Mouse (Mus musculus) stomach, embryonic 15.5 days (tissue): ENCODE results near the gene Ccp110. TPM values are rescaled to one million over a fixed set of nuclear protein-coding genes. Genes with fewer than 3 reads are reported as not detected.

Experiments
- ATAC-seq: fragments of 200-750 bp; cut with Nextera tagmentation; 2 replicates; pipeline ENCODE4 v1.8.0; 2017; ENCODE audit warnings: low read depth, moderate number of reproducible peaks, moderate TSS enrichment; ENCODE audit not compliant: insufficient read depth, low FRiP score
- H3K27ac ChIP-seq: fragments of 300-500 bp; sonication (generic); 2 replicates; pipeline ENCODE4 v1.5.1; 2015; ENCODE audit warnings: mild to moderate bottlenecking, inconsistent platforms
- H3K27me3 ChIP-seq: fragments of 300-500 bp; sonication (generic); replicated peaks from 2 replicates; pipeline ENCODE4 v1.6.1; 2015; ENCODE audit warnings: inconsistent platforms
- H3K36me3 ChIP-seq: fragments of 300-500 bp; sonication (generic); 2 replicates; pipeline ENCODE4 v1.6.1; 2015; ENCODE audit warnings: inconsistent platforms
- H3K4me1 ChIP-seq: fragments of 300-500 bp; sonication (generic); 2 replicates; pipeline ENCODE4 v1.6.1; 2015; ENCODE audit warnings: inconsistent platforms
- H3K4me2 ChIP-seq: fragments of 300-500 bp; sonication (generic); 2 replicates; pipeline ENCODE4 v1.6.1; 2015; ENCODE audit warnings: mild to moderate bottlenecking, inconsistent platforms
- H3K4me3 ChIP-seq: fragments of 300-500 bp; sonication (generic); replicated peaks from 2 replicates; pipeline ENCODE4 v1.5.1; 2015; ENCODE audit warnings: inconsistent platforms
- H3K9ac ChIP-seq: fragments of 300-500 bp; sonication (generic); 2 replicates; pipeline ENCODE4 v1.6.1; 2015; ENCODE audit warnings: inconsistent platforms
- H3K9me3 ChIP-seq: fragments of 300-500 bp; sonication (generic); 2 replicates; pipeline ENCODE4 v1.6.1; 2016; ENCODE audit warnings: inconsistent platforms
- WGBS: fragments of 180-500 bp; shearing (Covaris S2); methylation state at CpG from one replicate; pipeline ENCODE4 v1.1.7; 2015; 5-methylcytosine and 5-hydroxymethylcytosine counted together
- polyA plus RNA-seq: library from polyadenylated mRNA; unstranded; fragments of >200 nt; fragmentation: Nextera tagmentation; extraction: Ambion mirVana; gene quantifications from 2 replicates; pipeline ENCODE4 v1.2.1, GENCODE M21; 2015

The Ccp110 gene
- polyA plus RNA-seq, 1 experiment from 2014 or later = 11.9 TPM

DNA sequence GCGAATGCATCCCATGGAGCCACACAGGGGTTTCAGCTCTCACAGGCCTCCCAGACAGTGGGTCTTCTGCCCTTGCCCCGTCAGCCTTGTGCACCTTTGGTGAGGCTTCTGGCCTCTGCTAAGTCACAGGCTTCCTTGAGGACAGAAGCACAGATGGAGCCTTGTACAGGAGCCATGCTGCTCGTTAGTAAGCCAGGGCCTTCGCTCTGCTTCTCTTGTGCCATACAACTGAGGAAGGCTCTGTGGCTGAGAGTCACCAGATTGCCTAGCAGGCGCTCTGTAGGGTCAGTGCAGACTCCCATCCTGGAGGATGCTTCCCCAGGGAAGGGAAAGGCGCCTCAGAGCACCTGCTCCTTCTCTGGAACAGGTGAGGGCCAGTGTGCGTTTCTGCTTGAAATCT is 63.6 kb downstream of the Ccp110 start:
- Histone ChIP-seq H3K9ac (no peak overlapping the region), H3K27ac (no peak overlapping the region), H3K4me2 (no peak overlapping the region), H3K4me3 (no peak overlapping the region), H3K4me1 (no peaks in the 10 kb centered on the region), H3K36me3 (0 out of 2 replicates have a peak, but pooled peaks cover 2% of the 10 kb centered on the region), H3K27me3 (no peaks in the 10 kb centered on the region), H3K9me3 (no peaks in the 10 kb centered on the region)
- no peak for ATAC-seq
- 89% methylated on average over 7 of the region's 7 CpGs for WGBS

GRCm38 (mm10) chr7:118776491-118776890 is 64.1 kb downstream of the Ccp110 start:
- 0 out of 2 replicates have a peak, but pooled peaks cover 3% of the 10 kb centered on the region for H3K36me3 ChIP-seq
- H3K4me3 ChIP-seq = no peak overlapping the region
- 87% methylated on average over 9 of the region's 9 CpGs for WGBS
- H3K27ac ChIP-seq = no peak overlapping the region
- no peak overlapping the region for H3K9ac ChIP-seq
- H3K9me3 ChIP-seq = no peaks in the 10 kb centered on the region
- no peaks in the 10 kb centered on the region for H3K27me3 ChIP-seq
- no peaks in the 10 kb centered on the region for H3K4me1 ChIP-seq
- H3K4me2 ChIP-seq = no peak overlapping the region
- ATAC-seq = no peak

DNA sequence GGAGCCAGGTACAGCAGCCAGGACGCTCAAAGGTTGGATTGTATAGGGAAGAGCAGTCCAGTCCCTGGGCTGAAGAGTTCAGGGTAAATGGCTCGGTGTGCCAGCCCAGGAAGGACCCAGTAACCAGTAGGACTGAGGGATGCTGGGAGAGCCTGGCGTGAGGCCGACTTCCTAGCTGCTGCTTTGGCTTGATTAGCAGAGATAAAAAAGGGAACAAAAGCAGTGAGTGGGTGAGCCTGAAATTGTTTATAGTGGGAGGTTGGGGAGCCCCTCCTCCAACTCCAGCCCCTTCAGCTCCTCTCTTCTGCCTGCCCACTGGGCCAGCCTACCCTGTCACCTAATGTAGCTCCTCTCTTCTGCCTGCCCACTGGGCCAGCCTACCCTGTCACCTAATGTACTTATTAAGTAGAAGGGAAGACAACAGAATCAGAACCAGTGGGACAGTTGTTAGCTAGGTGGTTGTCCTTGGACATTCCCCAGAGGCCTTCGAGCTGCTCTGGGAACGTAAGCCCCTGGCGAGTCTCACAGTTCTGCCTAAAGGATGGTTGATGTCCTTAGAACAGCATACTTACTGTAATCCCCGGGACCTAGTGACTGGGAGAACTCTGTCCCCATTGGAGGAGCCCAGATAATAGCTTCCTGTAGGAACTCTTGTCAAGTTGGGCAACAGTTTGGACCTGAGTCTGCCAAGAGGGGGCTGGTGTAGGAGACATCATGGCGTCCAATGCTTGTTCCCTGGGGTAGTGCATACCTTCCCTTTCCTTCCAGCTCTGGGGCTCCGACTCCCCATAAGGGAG is 65.4 kb downstream of the Ccp110 start:
- no peak overlapping the region for H3K4me2 ChIP-seq
- no peaks in the 10 kb centered on the region for H3K9me3 ChIP-seq
- H3K4me1 ChIP-seq = no peaks in the 10 kb centered on the region
- H3K4me3 ChIP-seq = no peak overlapping the region
- H3K27ac ChIP-seq = no peak overlapping the region
- WGBS = 78% methylated on average over 10 of the region's 10 CpGs
- H3K27me3 ChIP-seq = no peaks in the 10 kb centered on the region
- 0 out of 2 replicates have a peak, but pooled peaks cover 3% of the 10 kb centered on the region for H3K36me3 ChIP-seq
- H3K9ac ChIP-seq = no peak overlapping the region
- ATAC-seq = no peak

- H3K4me1 ChIP-seq = no peaks in the 10 kb centered on the region
- no peak for ATAC-seq
- H3K9me3 ChIP-seq = no peaks in the 10 kb centered on the region
- H3K36me3 ChIP-seq = 0 out of 2 replicates have a peak, but pooled peaks cover 3% of the 10 kb centered on the region
- 79% methylated on average over 6 of the region's 6 CpGs for WGBS
- no peak overlapping the region for H3K9ac ChIP-seq
- no peak overlapping the region for H3K4me2 ChIP-seq
- no peaks in the 10 kb centered on the region for H3K27me3 ChIP-seq
- H3K27ac ChIP-seq = no peak overlapping the region
- no peak overlapping the region for H3K4me3 ChIP-seq
Observed at GRCm38 (mm10) chr7:118778561-118778960, 66.2 kb downstream of the Ccp110 start.

- H3K27me3 ChIP-seq = no peaks in the 10 kb centered on the region
- H3K4me1 ChIP-seq = no peaks in the 10 kb centered on the region
- H3K4me2 ChIP-seq = no peak overlapping the region
- 0 out of 2 replicates have a peak, but pooled peaks cover 6% of the 10 kb centered on the region for H3K36me3 ChIP-seq
- H3K9ac ChIP-seq = no peak overlapping the region
- WGBS = 84% methylated on average over 11 of the region's 11 CpGs
- H3K27ac ChIP-seq = no peak overlapping the region
- H3K9me3 ChIP-seq = no peaks in the 10 kb centered on the region
- H3K4me3 ChIP-seq = no peak overlapping the region
- no peak for ATAC-seq
Observed at GRCm38 (mm10) chr7:118783305-118784001, 71.1 kb downstream of the Ccp110 start.

- H3K27ac ChIP-seq = no peak overlapping the region
- H3K27me3 ChIP-seq = no peaks in the 10 kb centered on the region
- no peak overlapping the region for H3K9ac ChIP-seq
- H3K4me2 ChIP-seq = no peak overlapping the region
- no peaks in the 10 kb centered on the region for H3K4me1 ChIP-seq
- 0 out of 2 replicates have a peak, but pooled peaks cover 3% of the 10 kb centered on the region for H3K36me3 ChIP-seq
- 87% methylated on average over 6 of the region's 6 CpGs for WGBS
- ATAC-seq = no peak
- H3K9me3 ChIP-seq = no peaks in the 10 kb centered on the region
- H3K4me3 ChIP-seq = no peak overlapping the region
Observed at GRCm38 (mm10) chr7:118786091-118786490, 73.7 kb downstream of the Ccp110 start.

Other genes with a start within 250 kb of the Ccp110 start
- gene Itpripl2, start 220.6 kb upstream of the Ccp110 start, polyA plus RNA-seq = 6.2 and 6.4 TPM in 2 replicates
- gene Coq7, start 179.2 kb upstream of the Ccp110 start, polyA plus RNA-seq = 105 and 113 TPM in 2 replicates
- gene Tmc7, start 127.8 kb upstream of the Ccp110 start, polyA plus RNA-seq = 8.4 and 9.2 TPM in 2 replicates
- gene Tmc5, start 115.3 kb upstream of the Ccp110 start, polyA plus RNA-seq = 2.1 and 2.7 TPM in 2 replicates
- gene Gde1, start 6.8 kb upstream of the Ccp110 start, polyA plus RNA-seq = 105 and 114 TPM in 2 replicates
- gene Vps35l, start 27.7 kb downstream of the Ccp110 start, polyA plus RNA-seq = 52.7 and 64.5 TPM in 2 replicates
- 2.0 and 2.1 TPM in 2 replicates for gene Iqck, start 143.2 kb downstream of the Ccp110 start, polyA plus RNA-seq
- 88.7 and 91.4 TPM in 2 replicates for gene Knop1, start 143.7 kb downstream of the Ccp110 start, polyA plus RNA-seq